Mouse (Mus musculus): ENCODE data around the gene Adam17.

- TF ChIP-seq CTCF (IDR thresholded peaks at IDR 0.05; ENCODE audit: low read depth, low read length) (no peak), POLR2A (IDR thresholded peaks at IDR 0.05; ENCODE audit: borderline replicate concordance, low read depth, low read length) (no peak)
Observed at GRCm38 (mm10) chr12:21335869-21336268, 37.6 kb downstream of the Adam17 start.
